Mouse (Mus musculus): Measurements from ENCODE around the gene Pon3. TPM values are rescaled to one million over a fixed set of nuclear protein-coding genes. Genes with fewer than 3 reads are reported as not detected.
"Not testable (repeated sequence)": the region's sequence is repeated elsewhere in the genome, so short reads cannot be mapped to it uniquely, and the experiment has no call there.

Pon3 gene
- polyA plus RNA-seq, 1 experiment from 2014 or later = 5.8 TPM

- Histone ChIP-seq H3K36me3 (no peaks in the 10 kb centered on the region), H3K4me1 (no peaks in the 10 kb centered on the region), H3K4me2 (replicated peaks) (no peak overlapping the region), H3K9me3 (no peaks in the 10 kb centered on the region), H3K27ac (no peak overlapping the region), H3K27me3 (replicated peaks) (no peaks in the 10 kb centered on the region), H3K4me3 (no peak overlapping the region), H3K9ac (no peak overlapping the region)
- 90% methylated on average over 4 of the region's 4 CpGs for WGBS
- ATAC-seq (ENCODE audit: low FRiP score, low read depth) = no peak
Observed at GRCm38 (mm10) chr6:5237510-5237909, 18.6 kb downstream of the Pon3 start.

DNA sequence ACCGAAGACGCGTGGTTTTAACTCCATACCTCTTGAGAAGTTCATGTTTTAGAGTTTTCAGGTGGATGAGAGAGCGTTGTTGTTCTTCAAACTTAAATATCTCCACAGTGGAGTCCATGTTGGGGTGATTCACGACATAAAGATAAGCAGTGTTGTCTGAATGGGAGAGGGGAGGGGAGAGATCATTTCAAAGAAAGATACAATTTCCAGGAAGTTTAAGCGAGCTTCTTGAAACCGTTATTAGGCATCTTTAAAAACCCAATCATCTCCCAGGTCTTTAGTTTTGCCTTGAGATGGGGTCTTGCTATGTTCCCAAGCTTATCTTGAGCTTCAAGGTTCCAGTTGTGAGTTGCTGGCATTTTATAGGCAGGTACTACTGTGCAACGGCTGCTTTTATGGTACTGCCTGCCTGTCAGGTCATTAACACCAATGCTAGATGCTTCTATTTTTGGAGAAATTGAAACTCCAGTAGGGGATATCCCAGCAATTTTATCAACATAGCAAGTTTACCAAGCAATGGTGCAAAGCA is 19.2 kb downstream of the Pon3 start:
- Histone ChIP-seq H3K4me2 (replicated peaks) (no peak overlapping the region), H3K4me3 (no peak overlapping the region), H3K9me3 (no peaks in the 10 kb centered on the region), H3K27ac (no peak overlapping the region), H3K27me3 (replicated peaks) (no peaks in the 10 kb centered on the region), H3K9ac (no peak overlapping the region), H3K36me3 (no peaks in the 10 kb centered on the region), H3K4me1 (no peaks in the 10 kb centered on the region)
- no peak for ATAC-seq (ENCODE audit: low FRiP score, low read depth)
- WGBS = 90% methylated on average over 8 of the region's 8 CpGs

DNA sequence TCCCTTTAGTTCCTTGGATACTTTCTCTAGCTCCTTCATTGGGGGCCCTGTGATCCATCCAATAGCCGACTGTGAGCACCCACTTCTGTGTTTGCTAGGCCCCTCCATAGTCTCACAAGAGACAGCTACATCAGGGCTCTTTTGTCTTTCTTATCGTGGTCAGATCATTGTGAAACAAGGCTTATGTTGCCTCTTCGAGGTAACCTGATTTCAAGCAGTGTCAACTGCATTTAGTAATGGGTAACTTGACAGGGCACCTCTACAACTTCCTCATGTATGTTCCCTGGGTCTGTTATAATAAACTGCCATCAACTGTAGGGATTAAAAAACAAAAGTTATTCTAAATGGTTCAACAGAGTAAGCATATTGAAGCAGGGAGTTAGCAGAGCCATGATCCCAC is 21.5 kb downstream of the Pon3 start:
- Histone ChIP-seq H3K9ac (no peak overlapping the region), H3K36me3 (no peaks in the 10 kb centered on the region), H3K4me1 (no peaks in the 10 kb centered on the region), H3K27ac (no peak overlapping the region), H3K4me2 (replicated peaks) (no peak overlapping the region), H3K27me3 (replicated peaks) (no peaks in the 10 kb centered on the region), H3K9me3 (no peaks in the 10 kb centered on the region), H3K4me3 (no peak overlapping the region)
- WGBS = 81% methylated on average over 3 of the region's 3 CpGs
- no peak for ATAC-seq (ENCODE audit: low FRiP score, low read depth)

GRCm38 (mm10) chr6:5233812-5234211 is 22.3 kb downstream of the Pon3 start:
- Histone ChIP-seq H3K9me3 (no peaks in the 10 kb centered on the region), H3K27me3 (replicated peaks) (no peaks in the 10 kb centered on the region), H3K9ac (no peak overlapping the region), H3K36me3 (no peaks in the 10 kb centered on the region), H3K4me1 (no peaks in the 10 kb centered on the region), H3K4me2 (replicated peaks) (no peak overlapping the region), H3K27ac (no peak overlapping the region), H3K4me3 (no peak overlapping the region)
- ATAC-seq (ENCODE audit: low FRiP score, low read depth) = no peak
- WGBS = 98% methylated on average over 1 of the region's 1 CpGs

- 92% methylated on average over 4 of the region's 4 CpGs for WGBS
- no peaks in the 10 kb centered on the region for H3K36me3 ChIP-seq
- no peaks in the 10 kb centered on the region for H3K9me3 ChIP-seq
- no peak for ATAC-seq (ENCODE audit: low FRiP score, low read depth)
- H3K27ac ChIP-seq = no peak overlapping the region
- no peaks in the 10 kb centered on the region for H3K4me1 ChIP-seq
- no peaks in the 10 kb centered on the region for H3K27me3 ChIP-seq (replicated peaks)
- no peak overlapping the region for H3K4me3 ChIP-seq
- no peak overlapping the region for H3K4me2 ChIP-seq (replicated peaks)
- H3K9ac ChIP-seq = no peak overlapping the region
Observed at GRCm38 (mm10) chr6:5232022-5232421, 24.1 kb downstream of the Pon3 start.

- H3K27ac ChIP-seq = no peak overlapping the region
- no peak overlapping the region for H3K4me3 ChIP-seq
- no peaks in the 10 kb centered on the region for H3K27me3 ChIP-seq (replicated peaks)
- no peak overlapping the region for H3K9ac ChIP-seq
- ATAC-seq (ENCODE audit: low FRiP score, low read depth) = no peak
- H3K36me3 ChIP-seq = no peaks in the 10 kb centered on the region
- WGBS = 93% methylated on average over 5 of the region's 5 CpGs
- H3K4me1 ChIP-seq = no peaks in the 10 kb centered on the region
- H3K4me2 ChIP-seq (replicated peaks) = no peak overlapping the region
- H3K9me3 ChIP-seq = no peaks in the 10 kb centered on the region
Observed at GRCm38 (mm10) chr6:5230261-5230660, 25.8 kb downstream of the Pon3 start.

- not testable (repeated sequence) for H3K36me3 ChIP-seq; H3K9me3 ChIP-seq; H3K4me2 ChIP-seq (replicated peaks); H3K4me1 ChIP-seq; H3K4me3 ChIP-seq; H3K27ac ChIP-seq; H3K27me3 ChIP-seq (replicated peaks); ATAC-seq (ENCODE audit: low FRiP score, low read depth); H3K9ac ChIP-seq
- 90% methylated on average over 2 of the region's 2 CpGs for WGBS
Observed at GRCm38 (mm10) chr6:5223551-5223950, 32.5 kb downstream of the Pon3 start.

DNA sequence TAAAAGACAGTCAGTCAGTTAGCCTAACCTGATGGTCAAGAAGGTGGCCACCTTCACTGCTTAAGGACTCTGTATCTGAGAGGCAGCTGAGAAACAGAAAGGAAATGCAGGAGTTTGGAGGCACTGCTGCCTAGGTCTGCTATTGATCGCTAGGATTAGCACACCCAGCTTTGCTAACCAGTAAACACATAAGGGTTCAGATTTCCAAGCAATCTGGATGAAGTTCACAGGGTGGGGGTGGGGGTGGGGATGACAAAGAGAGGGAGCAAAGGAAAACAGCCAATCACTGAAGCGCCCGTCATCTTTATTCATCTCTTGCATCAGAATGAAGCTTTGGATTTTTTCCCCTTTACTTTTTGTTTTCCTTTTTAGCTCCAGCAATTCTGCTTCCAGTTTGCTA is 34.0 kb downstream of the Pon3 start:
- no peak overlapping the region for H3K27ac ChIP-seq
- no peaks in the 10 kb centered on the region for H3K36me3 ChIP-seq
- H3K4me1 ChIP-seq = no peaks in the 10 kb centered on the region
- H3K9me3 ChIP-seq = no peaks in the 10 kb centered on the region
- no peak overlapping the region for H3K4me2 ChIP-seq (replicated peaks)
- 75% methylated on average over 3 of the region's 3 CpGs for WGBS
- no peaks in the 10 kb centered on the region for H3K27me3 ChIP-seq (replicated peaks)
- no peak overlapping the region for H3K9ac ChIP-seq
- no peak for ATAC-seq (ENCODE audit: low FRiP score, low read depth)
- H3K4me3 ChIP-seq = no peak overlapping the region

GRCm38 (mm10) chr6:5218190-5218589 is 37.9 kb downstream of the Pon3 start:
- H3K27me3 ChIP-seq (replicated peaks) = no peaks in the 10 kb centered on the region
- no peak overlapping the region for H3K4me2 ChIP-seq (replicated peaks)
- 0 out of 2 replicates have a peak, but pooled peaks cover under 1% of the 10 kb centered on the region for H3K9me3 ChIP-seq
- H3K4me1 ChIP-seq = no peaks in the 10 kb centered on the region
- no peak overlapping the region for H3K9ac ChIP-seq
- ATAC-seq (ENCODE audit: low FRiP score, low read depth) = no peak
- no peaks in the 10 kb centered on the region for H3K36me3 ChIP-seq
- H3K27ac ChIP-seq = no peak overlapping the region
- 92% methylated on average over 4 of the region's 4 CpGs for WGBS
- H3K4me3 ChIP-seq = no peak overlapping the region

- H3K9ac ChIP-seq = no peak overlapping the region
- ATAC-seq (ENCODE audit: low FRiP score, low read depth) = no peak
- H3K4me1 ChIP-seq = no peaks in the 10 kb centered on the region
- no peak overlapping the region for H3K4me3 ChIP-seq
- H3K4me2 ChIP-seq (replicated peaks) = no peak overlapping the region
- H3K36me3 ChIP-seq = no peaks in the 10 kb centered on the region
- 72% methylated on average over 2 of the region's 2 CpGs for WGBS
- H3K9me3 ChIP-seq = no peaks in the 10 kb centered on the region
- no peak overlapping the region for H3K27ac ChIP-seq
- no peaks in the 10 kb centered on the region for H3K27me3 ChIP-seq (replicated peaks)
Observed at GRCm38 (mm10) chr6:5207817-5208216, 48.3 kb downstream of the Pon3 start.

GRCm38 (mm10) chr6:5199916-5200315 is 56.2 kb downstream of the Pon3 start:
- H3K27me3 ChIP-seq (replicated peaks) = no peaks in the 10 kb centered on the region
- 89% methylated on average over 3 of the region's 3 CpGs for WGBS
- no peak overlapping the region for H3K27ac ChIP-seq
- no peaks in the 10 kb centered on the region for H3K36me3 ChIP-seq
- no peak overlapping the region for H3K9ac ChIP-seq
- H3K4me2 ChIP-seq (replicated peaks) = no peak overlapping the region
- no peaks in the 10 kb centered on the region for H3K4me1 ChIP-seq
- no peak overlapping the region for H3K4me3 ChIP-seq
- ATAC-seq (ENCODE audit: low FRiP score, low read depth) = no peak
- peaks cover 6% of the 10 kb centered on the region; the same call in 1 of the 2 replicates for H3K9me3 ChIP-seq

DNA sequence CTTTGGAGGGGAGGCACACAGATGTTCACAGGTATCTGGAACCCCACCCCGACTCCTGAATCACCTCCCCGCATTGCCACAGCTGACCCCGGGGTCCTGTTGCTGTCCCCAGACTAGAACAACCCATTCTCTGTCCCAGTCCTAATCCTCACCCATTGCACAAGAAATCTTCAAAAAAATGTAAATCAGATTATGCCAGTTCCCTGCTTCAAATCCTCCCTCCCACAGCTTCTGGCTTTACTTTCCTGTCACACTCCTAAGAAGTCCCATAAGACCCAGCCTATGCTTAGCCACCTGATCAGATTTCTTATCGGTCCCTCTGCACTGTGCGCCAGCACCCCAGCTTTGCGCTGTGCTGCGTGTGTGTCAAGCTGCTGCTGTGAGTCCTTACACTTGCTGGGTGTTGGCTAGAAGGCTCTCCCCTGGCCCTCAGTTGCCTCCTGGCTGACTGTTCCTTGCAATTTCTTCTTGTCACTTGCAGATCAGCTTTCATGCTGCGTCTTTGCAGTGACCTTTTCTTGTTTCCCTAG is 56.6 kb downstream of the Pon3 start:
- Histone ChIP-seq H3K27me3 (replicated peaks) (no peaks in the 10 kb centered on the region), H3K27ac (no peak overlapping the region), H3K9ac (no peak overlapping the region), H3K9me3 (peaks cover 6% of the 10 kb centered on the region; the same call in 1 of the 2 replicates), H3K4me3 (no peak overlapping the region), H3K4me2 (replicated peaks) (no peak overlapping the region), H3K36me3 (no peaks in the 10 kb centered on the region), H3K4me1 (no peaks in the 10 kb centered on the region)
- ATAC-seq (ENCODE audit: low FRiP score, low read depth) = no peak
- 90% methylated on average over 8 of the region's 8 CpGs for WGBS

GRCm38 (mm10) chr6:5198590-5198989 is 57.5 kb downstream of the Pon3 start:
- H3K4me3 ChIP-seq = no peak overlapping the region
- 90% methylated on average over 5 of the region's 5 CpGs for WGBS
- ATAC-seq (ENCODE audit: low FRiP score, low read depth) = no peak

More at GRCm38 (mm10) chr6:5198590-5198989, 57.5 kb downstream of the Pon3 start:
- no peaks in the 10 kb centered on the region for H3K27me3 ChIP-seq (replicated peaks)
- no peaks in the 10 kb centered on the region for H3K36me3 ChIP-seq
- peaks cover 6% of the 10 kb centered on the region; the same call in 1 of the 2 replicates for H3K9me3 ChIP-seq
- no peak overlapping the region for H3K4me2 ChIP-seq (replicated peaks)
- H3K27ac ChIP-seq = no peak overlapping the region
- H3K9ac ChIP-seq = no peak overlapping the region
- H3K4me1 ChIP-seq = no peaks in the 10 kb centered on the region
